Comparison of ENCODE assay signal across 28 mouse cellular contexts in genomic region chr1:136910741-136911593, GRCm38 (mm10). TPM values are rescaled to one million over a fixed set of nuclear protein-coding genes. Genes with fewer than 3 reads are reported as not detected.
A peak's percentile ranks its signal among the peaks of the same experiment; 100 is the strongest.
DNase-seq lines count a peak whose midpoint lies in the region; ATAC-seq and TF ChIP-seq lines count a peak whose summit lies in the region.
"Had no signal": no experiment of that assay in that cellular context is flagged by ENCODE, and none has a peak within 500 bp of the region (broad histone marks: within the 10 kb centered on the region; RNA-seq: fewer than 3 reads in every experiment).

No protein-coding gene starts in this region.

- H3K4me3 ChIP-seq in kidney, adult 2 months (ENCODE audit: insufficient read depth, low read depth, low read length), result no peak overlapping the region
- no peak overlapping the region for H3K4me3 ChIP-seq in stomach, embryonic 15.5 days (replicated peaks)
- no peak overlapping the region for H3K4me3 ChIP-seq in stomach, postnatal 0 days (ENCODE audit: low read depth, low read length)
- H3K4me3 ChIP-seq in intestine, embryonic 16.5 days (ENCODE audit: low read length), result no peak overlapping the region
- H3K4me3 ChIP-seq: heart, embryonic 10.5 days; heart, embryonic 15.5 days; limb, embryonic 10.5 days; limb, embryonic 15.5 days had no signal

- ATAC-seq in stomach, embryonic 15.5 days (ENCODE audit: insufficient read depth, low FRiP score, low read depth), result no peak
- no peak for ATAC-seq in stomach, postnatal 0 days (ENCODE audit: low FRiP score, low TSS enrichment)
- peak; percentile 89 for ATAC-seq in intestine, embryonic 16.5 days
- ATAC-seq: CD4-positive, CD25-positive, alpha-beta regulatory T cell, adult 4 months; forebrain, embryonic 14.5 days; hindbrain, embryonic 16.5 days; midbrain, embryonic 16.5 days had no signal

- H3K4me1 ChIP-seq in kidney, adult 2 months (ENCODE audit: control insufficient read depth, insufficient read depth, low read length), result no peaks in the 10 kb centered on the region
- 0 out of 2 replicates have a peak, but pooled peaks cover 6% of the 10 kb centered on the region for H3K4me1 ChIP-seq in stomach, embryonic 15.5 days
- no peaks in the 10 kb centered on the region for H3K4me1 ChIP-seq in stomach, postnatal 0 days (replicated peaks; ENCODE audit: control insufficient read depth, insufficient read depth)
- H3K4me1 ChIP-seq in intestine, embryonic 16.5 days (ENCODE audit: control insufficient read depth, insufficient read depth, low read length), result peaks cover 3% of the 10 kb centered on the region
- H3K4me1 ChIP-seq: heart, embryonic 10.5 days; heart, embryonic 15.5 days; limb, embryonic 10.5 days; limb, embryonic 15.5 days had no signal

- no peaks in the 10 kb centered on the region for H3K27me3 ChIP-seq in kidney, adult 2 months (replicated peaks; ENCODE audit: control insufficient read depth, insufficient read depth, low read length)
- no peaks in the 10 kb centered on the region for H3K27me3 ChIP-seq in stomach, embryonic 15.5 days (replicated peaks)
- H3K27me3 ChIP-seq in stomach, postnatal 0 days (ENCODE audit: control insufficient read depth, insufficient read depth, low read length), result no peaks in the 10 kb centered on the region
- no peaks in the 10 kb centered on the region for H3K27me3 ChIP-seq in intestine, embryonic 16.5 days (replicated peaks; ENCODE audit: control insufficient read depth, insufficient read depth, low read length)
- H3K27me3 ChIP-seq: heart, embryonic 15.5 days; limb, embryonic 15.5 days had no signal

- WGBS in kidney, adult 2 months, result 50% methylated on average over 12 of the region's 12 CpGs
- WGBS in stomach, embryonic 15.5 days, result 51% methylated on average over 12 of the region's 12 CpGs
- 43% methylated on average over 12 of the region's 12 CpGs for WGBS in stomach, postnatal 0 days
- WGBS in intestine, embryonic 16.5 days, result 49% methylated on average over 12 of the region's 12 CpGs

- no peak for TF ChIP-seq CTCF in kidney, adult 2 months (conservative IDR thresholded peaks at IDR 0.05; ENCODE audit: insufficient read depth, insufficient read length, low read depth, low read length)
- TF ChIP-seq CTCF in stomach, postnatal 0 days (IDR thresholded peaks at IDR 0.05; ENCODE audit: low read depth), result no peak

- H3K9ac ChIP-seq in stomach, embryonic 15.5 days, result no peak overlapping the region
- no peak overlapping the region for H3K9ac ChIP-seq in stomach, postnatal 0 days (ENCODE audit: low read length)
- H3K9ac ChIP-seq in intestine, embryonic 16.5 days (ENCODE audit: low read depth, low read length), result no peak overlapping the region
- H3K9ac ChIP-seq: heart, embryonic 15.5 days; limb, embryonic 15.5 days had no signal

- no peaks in the 10 kb centered on the region for H3K36me3 ChIP-seq in kidney, adult 2 months (ENCODE audit: control insufficient read depth, insufficient read depth, low read length)
- H3K36me3 ChIP-seq in stomach, embryonic 15.5 days, result no peaks in the 10 kb centered on the region
- H3K36me3 ChIP-seq in stomach, postnatal 0 days (ENCODE audit: control insufficient read depth, insufficient read depth, low read length), result no peaks in the 10 kb centered on the region
- H3K36me3 ChIP-seq in intestine, embryonic 16.5 days (ENCODE audit: control insufficient read depth, insufficient read depth, low read length), result no peaks in the 10 kb centered on the region
- H3K36me3 ChIP-seq: heart, embryonic 10.5 days; heart, embryonic 15.5 days; limb, embryonic 10.5 days; limb, embryonic 15.5 days had no signal

- no peak for TF ChIP-seq POLR2A in kidney, adult 2 months (IDR thresholded peaks at IDR 0.05; ENCODE audit: low read depth, low read length)

- no peaks in the 10 kb centered on the region for H3K9me3 ChIP-seq in stomach, embryonic 15.5 days
- no peaks in the 10 kb centered on the region for H3K9me3 ChIP-seq in stomach, postnatal 0 days (ENCODE audit: control insufficient read depth, low read length)
- no peaks in the 10 kb centered on the region for H3K9me3 ChIP-seq in intestine, embryonic 16.5 days (ENCODE audit: control insufficient read depth, low read length)
- H3K9me3 ChIP-seq: heart, embryonic 10.5 days; heart, embryonic 15.5 days; limb, embryonic 10.5 days; limb, embryonic 15.5 days had no signal

- intact Hi-C loops in left cerebral cortex, postnatal 36 days (cut with DNase I), result no loop called here

- H3K27ac ChIP-seq in kidney, adult 2 months (ENCODE audit: insufficient read depth, low read depth, low read length), result no peak overlapping the region
- H3K27ac ChIP-seq in stomach, embryonic 15.5 days, result no peak overlapping the region
- H3K27ac ChIP-seq in stomach, postnatal 0 days (replicated peaks), result no peak overlapping the region
- peak overlapping the region; percentile 10; the same call in 1 of the 2 replicates for H3K27ac ChIP-seq in intestine, embryonic 16.5 days (ENCODE audit: low read length)
- H3K27ac ChIP-seq: heart, embryonic 10.5 days; heart, embryonic 15.5 days; limb, embryonic 10.5 days; limb, embryonic 15.5 days had no signal

- H3K4me2 ChIP-seq in stomach, embryonic 15.5 days, result peak overlapping the region; percentile 35; the same call in 1 of the 2 replicates
- no peak overlapping the region for H3K4me2 ChIP-seq in stomach, postnatal 0 days (replicated peaks; ENCODE audit: low read depth)
- H3K4me2 ChIP-seq in intestine, embryonic 16.5 days (ENCODE audit: low read depth, low read length), result peak overlapping the region; percentile 48
- H3K4me2 ChIP-seq: heart, embryonic 15.5 days; limb, embryonic 15.5 days; midbrain, embryonic 11.5 days had no signal

- TF ChIP-seq EP300 in stomach, postnatal 0 days (optimal IDR thresholded peaks at IDR 0.05), result no peak

- peak; percentile 29 for DNase-seq in kidney, adult 2 months
- DNase-seq in kidney, postnatal 14 days, result no peak
- no peak for DNase-seq in stomach, postnatal 0 days (ENCODE audit: low spot score)
- DNase-seq in left cerebral cortex, postnatal 36 days (ENCODE audit: low spot score in 2 of 2), result no peak
- DNase-seq in urinary bladder, postnatal 14 days (ENCODE audit: low spot score), result no peak
- DNase-seq: cerebellum, adult 8-10 months; cerebellum, postnatal 25 days; gastrocnemius, postnatal 14 days; heart, adult 11 months; kidney, adult 11 months; kidney, postnatal 4 days; layer of hippocampus, postnatal 36 days; lung, adult 2 months; right cerebral cortex, postnatal 25 days; spleen, adult 18-20 months had no signal

RNA-seq across cellular contexts. Expression of gene Nr5a2, which starts 49.3 kb away (rescaled TPM):
- polyA plus RNA-seq in kidney, adult 2 months (2012; rRNA removed), result 0.38 and 0.58 TPM in 2 replicates
- 6.3 and 8.1 TPM in 2 replicates for polyA plus RNA-seq in stomach, embryonic 15.5 days (2015; fragmentation: Nextera tagmentation; extraction: Ambion mirVana)
- 0.48 and 0.51 TPM in 2 replicates for polyA plus RNA-seq in stomach, postnatal 0 days (2015; fragmentation: Nextera tagmentation; extraction: Ambion mirVana)
- polyA plus RNA-seq in intestine, embryonic 16.5 days (2015; fragmentation: Nextera tagmentation; extraction: Ambion mirVana), result 8.4 and 9.0 TPM in 2 replicates
- total RNA-seq in left cerebral cortex, postnatal 36 days (2021), result under 1 TPM in 1 of 2 experiments, not detected in 1; 0.12 TPM
- total RNA-seq: layer of hippocampus, postnatal 36 days; megakaryocyte progenitor cell, adult 5-6 weeks; neutrophil, adult 5-6 weeks had no signal
